Mouse (Mus musculus) limb, embryonic 11.5 days (tissue): ENCODE measurements at regions not wholly inside any gene's neighbourhood (a gene's known extent, or its start where the extent isn't known, plus 50 kb on each side); places are given as distances from the start of the nearest gene placed in this dataset.
"Not testable (repeated sequence)": the region's sequence is repeated elsewhere in the genome, so short reads cannot be mapped to it uniquely, and the experiment has no call there.

Experiments
- ATAC-seq: fragments of 200-750 bp; cut with Nextera tagmentation; 2 replicates; pipeline ENCODE4 v1.8.0; 2017; ENCODE audit warnings: low read depth; ENCODE audit not compliant: insufficient number of reproducible peaks, low FRiP score, low TSS enrichment
- DNase-seq: peaks from one replicate; pipeline ENCODE4 v3.0.0-alpha.2; 2015; ENCODE audit warnings: low spot score
- H3K27ac ChIP-seq: fragments of 300-500 bp; sonication (generic); replicated peaks from 2 replicates; pipeline ENCODE4 v1.5.1; 2014; ENCODE audit warnings: low read depth, mild to moderate bottlenecking, low read length
- H3K27me3 ChIP-seq: fragments of 300-500 bp; sonication (generic); 2 replicates; pipeline ENCODE4 v1.6.1; 2014; ENCODE audit warnings: mild to moderate bottlenecking, low read length, mixed read lengths; ENCODE audit not compliant: control insufficient read depth, insufficient read depth
- H3K36me3 ChIP-seq: fragments of 300-500 bp; sonication (generic); 2 replicates; pipeline ENCODE4 v1.6.1; 2014; ENCODE audit warnings: mild to moderate bottlenecking, low read length, moderate library complexity, mixed read lengths; ENCODE audit not compliant: control insufficient read depth, insufficient read depth
- H3K4me1 ChIP-seq: fragments of 300-500 bp; sonication (generic); 2 replicates; pipeline ENCODE4 v1.6.1; 2014; ENCODE audit warnings: low read length, mixed read lengths; ENCODE audit not compliant: control insufficient read depth, insufficient read depth
- H3K4me2 ChIP-seq: fragments of 300-500 bp; sonication (generic); 2 replicates; pipeline ENCODE4 v1.6.1; 2014; ENCODE audit warnings: low read depth, mild to moderate bottlenecking, moderate library complexity; ENCODE audit not compliant: severe bottlenecking
- H3K4me3 ChIP-seq: fragments of 300-500 bp; sonication (generic); 2 replicates; pipeline ENCODE4 v1.5.1; 2014; ENCODE audit warnings: low read depth, low read length
- H3K9ac ChIP-seq: fragments of 300-500 bp; sonication (generic); 2 replicates; pipeline ENCODE4 v1.6.1; 2014; ENCODE audit warnings: mild to moderate bottlenecking, low read length
- H3K9me3 ChIP-seq: fragments of 300-500 bp; sonication (generic); 2 replicates; pipeline ENCODE4 v1.6.1; 2016; ENCODE audit warnings: low read length; ENCODE audit not compliant: control insufficient read depth
- WGBS: fragments of 180-500 bp; shearing (Covaris S2); extraction: QIAGEN DNeasy Blood & Tissue Kit; methylation state at CpG from one replicate; pipeline ENCODE4 v1.1.7; 2014; 5-methylcytosine and 5-hydroxymethylcytosine counted together

GRCm38 (mm10) chr6:140210141-140210540 lies 168.9 kb upstream of the Plcz1 start:
- ATAC-seq (no peak), DNase-seq (no peak)
- Histone ChIP-seq H3K4me3 (no peak overlapping the region), H3K27me3 (no peaks in the 10 kb centered on the region), H3K36me3 (no peaks in the 10 kb centered on the region), H3K4me2 (no peak overlapping the region), H3K27ac (no peak overlapping the region), H3K9ac (no peak overlapping the region), H3K9me3 (no peaks in the 10 kb centered on the region), H3K4me1 (no peaks in the 10 kb centered on the region)
- 90% methylated on average over 6 of the region's 6 CpGs for WGBS

- WGBS: 78% methylated on average over 14 of the region's 14 CpGs
- DNase-seq (no peak), ATAC-seq (no peak)
- Histone ChIP-seq H3K4me2 (no peak overlapping the region), H3K9ac (no peak overlapping the region), H3K4me1 (no peaks in the 10 kb centered on the region), H3K9me3 (no peaks in the 10 kb centered on the region), H3K4me3 (no peak overlapping the region), H3K27me3 (no peaks in the 10 kb centered on the region), H3K36me3 (no peaks in the 10 kb centered on the region), H3K27ac (no peak overlapping the region)
Measured at GRCm38 (mm10) chr6:140209083-140209482, 167.8 kb upstream of the Plcz1 start.

- 81% methylated on average over 3 of the region's 3 CpGs for WGBS
- no peak for DNase-seq
- Histone ChIP-seq H3K27ac (no peak overlapping the region), H3K36me3 (no peaks in the 10 kb centered on the region), H3K4me3 (no peak overlapping the region), H3K4me2 (no peak overlapping the region), H3K4me1 (no peaks in the 10 kb centered on the region), H3K9me3 (no peaks in the 10 kb centered on the region), H3K27me3 (no peaks in the 10 kb centered on the region), H3K9ac (no peak overlapping the region)
- ATAC-seq: no peak
Measured at GRCm38 (mm10) chr6:140208375-140208774, 167.1 kb upstream of the Plcz1 start.

GRCm38 (mm10) chr6:140206676-140207075 lies 165.4 kb upstream of the Plcz1 start:
- not testable (repeated sequence) for H3K9ac ChIP-seq, H3K27ac ChIP-seq, DNase-seq, H3K4me1 ChIP-seq, H3K4me2 ChIP-seq, H3K27me3 ChIP-seq, H3K9me3 ChIP-seq, H3K4me3 ChIP-seq, H3K36me3 ChIP-seq
- 92% methylated on average over 11 of the region's 11 CpGs for WGBS
- ATAC-seq: 0 out of 2 replicates have a peak, but pooled peaks have one; percentile 40

- Histone ChIP-seq H3K36me3 (no peaks in the 10 kb centered on the region), H3K9me3 (no peaks in the 10 kb centered on the region), H3K4me2 (no peak overlapping the region), H3K27ac (no peak overlapping the region), H3K9ac (no peak overlapping the region), H3K4me1 (no peaks in the 10 kb centered on the region), H3K4me3 (no peak overlapping the region), H3K27me3 (no peaks in the 10 kb centered on the region)
- 82% methylated on average over 1 of the region's 1 CpGs for WGBS
- DNase-seq (no peak), ATAC-seq (no peak)
Measured at GRCm38 (mm10) chr6:140201356-140201755, 160.1 kb upstream of the Plcz1 start.

GRCm38 (mm10) chr6:140200322-140200721 lies 159.1 kb upstream of the Plcz1 start:
- Histone ChIP-seq H3K9ac (no peak overlapping the region), H3K36me3 (no peaks in the 10 kb centered on the region), H3K9me3 (no peaks in the 10 kb centered on the region), H3K27ac (no peak overlapping the region), H3K4me1 (no peaks in the 10 kb centered on the region), H3K4me3 (no peak overlapping the region), H3K27me3 (no peaks in the 10 kb centered on the region), H3K4me2 (no peak overlapping the region)
- no peak for ATAC-seq
- WGBS: 85% methylated on average over 5 of the region's 5 CpGs
- no peak for DNase-seq

GRCm38 (mm10) chr6:140198036-140198435 lies 156.8 kb upstream of the Plcz1 start:
- H3K4me2 ChIP-seq: no peak overlapping the region
- ATAC-seq (no peak), DNase-seq (no peak)
- H3K36me3 ChIP-seq: no peaks in the 10 kb centered on the region
- H3K4me1 ChIP-seq: 0 out of 2 replicates have a peak, but pooled peaks cover 5% of the 10 kb centered on the region
- H3K27ac ChIP-seq: no peak overlapping the region
- H3K27me3 ChIP-seq: no peaks in the 10 kb centered on the region
- no peak overlapping the region for H3K9ac ChIP-seq
- H3K4me3 ChIP-seq: no peak overlapping the region
- 83% methylated on average over 6 of the region's 6 CpGs for WGBS
- no peaks in the 10 kb centered on the region for H3K9me3 ChIP-seq

- no peaks in the 10 kb centered on the region for H3K36me3 ChIP-seq
- H3K27me3 ChIP-seq: no peaks in the 10 kb centered on the region
- H3K4me3 ChIP-seq: no peak overlapping the region
- no peak overlapping the region for H3K27ac ChIP-seq
- WGBS: 91% methylated on average over 8 of the region's 8 CpGs
- ATAC-seq (no peak), DNase-seq (no peak)
- no peak overlapping the region for H3K9ac ChIP-seq
- H3K9me3 ChIP-seq: no peaks in the 10 kb centered on the region
- H3K4me1 ChIP-seq: 0 out of 2 replicates have a peak, but pooled peaks cover 5% of the 10 kb centered on the region
- no peak overlapping the region for H3K4me2 ChIP-seq
Measured at GRCm38 (mm10) chr6:140197113-140197675, 155.9 kb upstream of the Plcz1 start.

- no peaks in the 10 kb centered on the region for H3K27me3 ChIP-seq
- no peaks in the 10 kb centered on the region for H3K36me3 ChIP-seq
- no peak overlapping the region for H3K9ac ChIP-seq
- ATAC-seq: no peak
- 84% methylated on average over 2 of the region's 2 CpGs for WGBS
- H3K4me2 ChIP-seq: no peak overlapping the region
- no peaks in the 10 kb centered on the region for H3K9me3 ChIP-seq
- no peak overlapping the region for H3K27ac ChIP-seq
- H3K4me1 ChIP-seq: 0 out of 2 replicates have a peak, but pooled peaks cover 5% of the 10 kb centered on the region
- no peak overlapping the region for H3K4me3 ChIP-seq
- no peak for DNase-seq
Measured at GRCm38 (mm10) chr6:140194276-140194675, 153.0 kb upstream of the Plcz1 start.
